Mouse (Mus musculus): Measurements from ENCODE around the gene H2-K1.
"Not testable (repeated sequence)": the region's sequence is repeated elsewhere in the genome, so short reads cannot be mapped to it uniquely, and the experiment has no call there.

DNA sequence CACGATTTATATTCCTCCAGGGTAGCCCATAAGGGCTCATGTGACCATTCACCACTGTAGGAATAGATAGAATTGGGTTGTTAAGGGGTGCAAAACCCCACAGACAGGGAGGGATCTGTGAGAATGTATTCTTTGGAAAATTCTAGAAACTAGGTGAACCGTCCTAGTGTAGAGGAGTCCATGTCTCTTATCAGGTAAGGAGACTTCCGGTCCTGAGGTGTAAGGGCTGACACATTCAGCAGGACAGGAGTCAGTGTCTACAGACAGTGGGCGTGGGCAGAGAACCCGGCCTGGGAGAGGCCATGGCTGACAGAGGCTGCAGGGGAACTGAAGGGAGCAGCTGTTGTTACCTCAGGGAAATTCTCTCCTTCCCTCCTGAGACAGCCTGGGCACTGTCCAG, 1.4 kb downstream of the H2-K1 start:
- not testable (repeated sequence) for TF ChIP-seq UBTF (IDR thresholded peaks at IDR 0.05; ENCODE audit: low read depth, low read length); ZKSCAN1 (IDR thresholded peaks at IDR 0.05; ENCODE audit: borderline replicate concordance, low read depth, low read length); TCF12 (IDR thresholded peaks at IDR 0.05; ENCODE audit: low read depth, low read length); CTCF (conservative IDR thresholded peaks at IDR 0.05 in 1 of 2, IDR thresholded peaks at IDR 0.05 in 1 of 2; ENCODE audit: low read depth in 2 of 2, low read length in 2 of 2); USF2 (conservative IDR thresholded peaks at IDR 0.05; ENCODE audit: low read depth, low read length); ELF1 (IDR thresholded peaks at IDR 0.05; ENCODE audit: low read depth, low read length); POLR2A (IDR thresholded peaks at IDR 0.05; ENCODE audit: low read depth, low read length); HCFC1 (IDR thresholded peaks at IDR 0.05; ENCODE audit: low read depth, low read length)
- TF ChIP-seq ZNF384 (IDR thresholded peaks at IDR 0.05; ENCODE audit: low read depth, low read length): 0 out of 2 replicates have a peak, but pooled peaks have one; percentile 22
